Mouse (Mus musculus) natural killer cell, adult 2 months (primary cell): ENCODE measurements around the gene Cd209c.

Experiments used
- DNase-seq, 2 experiments: peaks; one replicate each; pipeline ENCODE4 v3.0.0; 2022; ENCODE audit warnings: low spot score in 2 of 2

Cd209c gene

GRCm38 (mm10) chr8:3954646-3955045 is at the start of gene Cd209c:
Gene Cd209c (minus strand): TSS chr8:3954746.
- no peak for DNase-seq

DNA sequence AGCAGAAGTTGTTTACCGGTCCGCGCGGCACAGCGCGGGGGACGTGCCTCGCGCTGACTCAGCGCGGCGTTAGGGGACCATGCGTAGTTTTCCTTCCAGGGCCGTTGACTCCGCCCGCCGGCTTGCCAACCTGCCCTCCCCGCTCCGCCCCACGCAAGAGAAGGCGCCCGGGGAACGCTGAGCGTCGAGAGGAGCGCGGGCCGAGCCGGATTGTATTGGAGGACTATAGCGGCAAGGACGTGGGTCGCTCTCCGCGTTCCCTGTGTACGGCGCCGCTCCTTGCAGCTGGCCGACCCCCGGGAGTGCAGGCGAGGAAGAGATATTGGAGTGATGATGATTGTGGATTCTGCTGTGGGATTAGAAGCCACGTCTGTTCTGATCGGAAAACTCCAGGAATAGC is 39.7 kb upstream of the Cd209c start:
- DNase-seq, result no peak

DNA sequence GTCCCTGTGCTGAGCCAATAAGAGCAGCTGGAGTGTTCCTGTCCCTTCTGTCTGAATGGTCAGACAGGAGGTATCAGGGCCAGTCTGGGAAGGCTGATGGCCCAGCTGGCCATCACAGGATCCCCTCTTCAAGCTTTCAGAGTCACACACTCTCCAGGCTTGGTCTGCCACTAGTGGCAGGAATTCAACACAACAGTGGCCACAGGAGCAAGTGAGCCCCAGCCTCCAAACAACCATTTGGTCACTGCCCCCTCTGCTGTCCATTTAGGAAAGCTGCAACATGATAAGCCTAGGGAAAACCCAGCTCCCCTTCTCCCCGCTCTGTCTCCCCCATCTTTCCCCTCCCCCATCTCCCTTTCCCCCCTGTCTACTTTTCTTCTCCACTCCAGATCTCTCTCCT is 1.5 kb upstream of the Cd209c start:
- DNase-seq, result peak in 1 of 2 experiments; percentile 12

GRCm38 (mm10) chr8:3940023-3940422 is 14.5 kb downstream of the Cd209c start:
- DNase-seq, result no peak

- DNase-seq, result no peak
These were observed 27.8 kb downstream of the Cd209c start, which contains the start of gene Cd209b for GRCm38 (mm10) chr8:3926744-3927143. Gene Cd209b (minus strand): TSS chr8:3926844.
